Mouse (Mus musculus) erythroid progenitor cell, adult 5-6 weeks (primary cell): ENCODE measurements at regions not wholly inside any gene's neighbourhood (a gene's known extent, or its start where the extent isn't known, plus 50 kb on each side); places are given as distances from the start of the nearest gene placed in this dataset.

ENCODE experiments used
- ATAC-seq: replicated peaks from 2 replicates; pipeline ENCODE4 v1.8.0; 2016; ENCODE audit warnings: moderate number of reproducible peaks, mild to moderate bottlenecking, moderate TSS enrichment, inconsistent platforms; ENCODE audit not compliant: poor library complexity, low FRiP score, severe bottlenecking

DNA sequence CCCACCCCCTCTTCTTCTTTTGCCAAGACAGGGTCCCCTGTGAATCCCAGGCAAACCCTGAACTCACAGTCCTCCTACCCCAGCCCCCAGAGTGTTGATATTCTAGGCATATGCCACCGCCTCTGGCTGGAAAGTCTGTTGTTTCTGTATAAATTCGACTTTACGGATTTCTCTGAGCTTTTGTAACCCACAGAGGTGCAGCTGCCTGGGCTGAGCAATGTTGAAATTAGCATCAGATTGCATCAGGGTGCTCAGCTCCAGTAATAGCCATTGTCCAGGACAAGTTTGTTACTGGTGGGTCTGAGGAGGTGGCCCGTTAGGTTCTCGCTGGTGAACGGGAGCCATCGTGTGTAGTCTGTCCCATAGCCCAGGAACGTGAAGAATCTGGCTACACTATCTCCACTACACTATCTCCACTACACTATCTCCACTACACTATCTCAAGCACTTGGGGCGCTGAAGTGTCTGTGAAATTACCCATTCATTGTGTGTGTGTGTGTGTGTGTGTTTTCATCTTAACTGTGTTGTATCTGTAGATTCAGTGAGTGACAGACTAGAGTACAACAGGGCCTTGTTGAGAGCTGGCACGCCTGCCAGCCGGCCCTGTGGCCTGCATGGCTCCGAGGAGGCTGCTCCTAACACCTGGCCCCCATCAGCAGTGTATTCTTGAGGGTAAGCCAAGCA, 92.4 kb upstream of the Hnrnpk start:
- ATAC-seq: no peak

GRCm38 (mm10) chr13:58494726-58495125, 91.6 kb upstream of the Hnrnpk start:
- no peak for ATAC-seq

GRCm38 (mm10) chr13:58490829-58491228, 87.7 kb upstream of the Hnrnpk start:
- no peak for ATAC-seq

DNA sequence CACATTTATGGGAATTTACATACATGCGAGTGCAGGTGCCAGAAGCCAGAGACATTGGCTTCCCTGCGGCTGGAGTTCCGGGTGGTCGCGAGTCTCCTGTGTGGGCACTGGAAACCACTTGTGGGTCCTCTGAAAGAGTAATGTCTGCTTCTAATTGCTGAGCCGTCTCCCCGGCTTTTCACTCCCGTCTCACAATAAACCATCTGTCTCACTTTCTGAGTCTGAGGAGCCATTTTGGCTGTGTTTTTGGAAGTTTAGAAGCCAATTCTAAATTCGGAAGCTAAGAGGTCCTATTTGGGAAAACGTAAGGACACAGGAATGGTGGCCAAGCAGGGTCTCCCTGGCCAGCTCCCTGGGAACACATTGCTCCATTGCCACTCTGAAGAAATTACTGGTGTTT, 81.9 kb upstream of the Hnrnpk start:
- ATAC-seq: no peak

DNA sequence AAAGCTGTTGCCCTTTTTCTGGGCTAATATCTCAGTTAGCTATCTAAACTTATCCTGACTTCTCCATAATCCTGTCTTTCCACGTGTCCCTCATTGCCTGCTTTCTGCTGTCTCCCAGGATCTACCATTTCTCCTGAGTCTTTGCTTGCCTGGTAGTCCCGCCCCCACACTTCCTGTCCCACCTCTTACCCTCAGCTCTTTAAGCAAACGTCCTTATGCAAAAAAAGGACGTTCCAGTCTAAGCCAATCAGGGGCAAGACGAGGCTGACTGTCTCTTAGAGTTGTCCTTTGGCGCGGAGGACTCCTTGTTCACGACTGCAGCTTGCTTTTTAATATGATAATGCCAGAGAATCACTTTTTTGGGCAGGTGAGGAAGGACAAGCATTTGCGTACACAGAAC, 79.6 kb upstream of the Hnrnpk start:
- no peak for ATAC-seq

- no peak for ATAC-seq
Observed at GRCm38 (mm10) chr13:58480928-58481598, 77.9 kb upstream of the Hnrnpk start.

- no peak for ATAC-seq
Observed at GRCm38 (mm10) chr13:58480388-58480927, 77.3 kb upstream of the Hnrnpk start.

DNA sequence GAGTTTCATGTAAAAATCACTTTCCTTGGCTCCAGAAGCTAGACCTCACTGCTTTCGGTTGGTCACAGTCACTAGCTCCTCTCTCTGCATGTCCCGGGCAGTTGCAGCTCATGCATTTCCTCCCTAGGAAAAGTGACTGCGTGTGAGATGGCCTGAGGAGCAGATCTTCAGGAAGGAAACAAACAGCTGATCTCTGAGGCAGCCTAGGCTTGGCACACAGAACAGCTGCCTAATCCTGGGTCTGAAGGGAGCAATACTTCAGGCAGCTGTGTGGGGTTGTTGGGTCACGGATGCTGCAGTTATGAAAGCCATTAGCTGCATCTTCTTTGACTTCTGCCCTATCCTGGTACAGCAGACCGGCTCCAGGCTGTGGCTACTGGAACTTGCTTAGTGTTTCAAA, 75.3 kb upstream of the Hnrnpk start:
- no peak for ATAC-seq

DNA sequence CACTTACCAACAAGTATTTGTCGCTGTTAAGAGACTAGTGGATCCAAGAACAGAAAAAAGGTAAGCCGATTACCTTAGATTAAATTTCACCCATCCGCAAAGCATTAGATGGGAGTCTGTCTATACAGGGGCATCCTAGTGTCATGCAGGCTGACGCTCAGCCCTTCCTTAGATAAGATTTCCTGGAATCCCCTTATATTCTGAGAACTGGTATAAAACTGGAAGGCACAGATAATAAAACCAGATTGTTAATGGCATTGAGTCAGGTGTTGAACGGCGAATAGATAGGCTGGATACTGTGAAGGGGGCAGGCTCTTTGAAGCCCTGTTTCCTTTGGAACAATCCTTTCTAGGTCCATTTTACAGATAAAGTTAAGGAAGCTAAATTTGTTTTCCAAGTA, 74.1 kb upstream of the Hnrnpk start:
- ATAC-seq: no peak

DNA sequence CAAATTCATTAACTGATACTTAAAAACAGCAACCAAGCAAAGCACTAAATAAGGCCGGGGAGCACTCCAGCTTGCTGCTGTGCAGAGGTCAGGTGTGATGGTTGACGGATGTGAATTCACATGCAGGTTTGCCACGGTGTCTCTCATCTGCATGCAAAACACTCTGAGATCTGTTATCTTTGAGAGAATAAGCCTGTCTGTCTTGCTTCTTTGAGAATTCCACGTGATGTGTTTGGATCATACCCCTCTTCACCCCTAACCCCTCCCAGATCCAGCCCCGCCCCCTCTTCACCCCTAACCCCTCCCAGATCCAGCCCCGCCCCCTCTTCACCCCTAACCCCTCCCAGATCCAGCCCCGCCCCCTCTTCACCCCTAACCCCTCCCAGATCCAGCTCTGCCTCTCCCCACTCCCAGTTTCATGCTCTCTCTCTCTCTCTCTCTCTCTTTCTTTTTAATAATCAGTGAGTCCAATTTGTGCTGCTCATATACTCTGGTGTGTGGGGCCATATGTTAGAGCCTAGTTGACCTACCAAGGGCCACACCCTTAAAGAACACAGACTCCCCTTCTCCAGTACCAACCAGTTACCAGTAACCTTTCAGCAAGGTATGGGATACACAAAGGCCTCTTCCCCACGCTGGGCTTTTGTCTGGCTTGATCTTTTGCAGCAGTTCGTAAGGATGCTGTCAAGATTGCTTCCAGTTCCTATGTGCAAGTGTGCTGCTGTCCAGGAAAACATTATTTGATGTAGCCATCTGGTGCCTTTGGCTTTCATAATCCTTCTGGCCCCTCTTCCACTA, 73.1 kb upstream of the Hnrnpk start:
- ATAC-seq: no peak

DNA sequence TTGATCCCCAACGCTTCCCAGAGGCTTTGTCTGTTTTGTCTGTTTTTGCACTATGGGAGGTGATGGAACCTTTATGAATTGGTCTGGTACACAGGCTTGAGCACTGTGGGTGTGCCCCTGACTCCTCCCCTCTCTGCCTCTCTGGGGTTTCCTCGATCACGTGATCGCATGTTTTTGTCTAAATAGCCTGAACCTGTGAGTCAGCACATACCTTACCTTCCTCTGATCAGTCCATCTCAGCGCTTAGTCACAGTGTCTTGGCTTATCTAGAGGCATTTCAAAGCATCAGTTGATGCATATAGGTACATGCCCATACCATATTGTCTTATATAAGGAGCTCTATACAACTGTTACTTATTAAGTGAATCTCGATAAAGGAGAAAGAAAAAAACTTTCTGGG, 72.4 kb upstream of the Hnrnpk start:
- ATAC-seq: peak; percentile 90

DNA sequence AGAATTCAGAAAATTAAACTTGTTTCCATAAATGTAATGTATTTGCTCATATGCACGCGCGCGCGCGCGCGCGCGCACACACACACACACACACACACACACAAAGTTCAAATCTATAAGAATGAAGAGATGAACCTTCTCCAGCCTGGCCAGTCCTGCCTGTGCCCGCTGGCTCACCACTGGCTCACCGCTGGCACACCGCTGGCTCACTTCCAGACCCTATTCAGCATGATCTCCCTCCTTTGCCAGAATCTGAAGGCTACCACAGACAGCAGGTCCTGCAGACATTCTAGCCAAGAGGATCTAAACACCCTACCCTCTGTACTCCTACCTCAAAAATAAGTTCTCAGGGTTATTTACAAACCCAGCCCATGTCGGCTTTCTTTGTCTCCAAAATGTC, 69.3 kb upstream of the Hnrnpk start:
- ATAC-seq: no peak

DNA sequence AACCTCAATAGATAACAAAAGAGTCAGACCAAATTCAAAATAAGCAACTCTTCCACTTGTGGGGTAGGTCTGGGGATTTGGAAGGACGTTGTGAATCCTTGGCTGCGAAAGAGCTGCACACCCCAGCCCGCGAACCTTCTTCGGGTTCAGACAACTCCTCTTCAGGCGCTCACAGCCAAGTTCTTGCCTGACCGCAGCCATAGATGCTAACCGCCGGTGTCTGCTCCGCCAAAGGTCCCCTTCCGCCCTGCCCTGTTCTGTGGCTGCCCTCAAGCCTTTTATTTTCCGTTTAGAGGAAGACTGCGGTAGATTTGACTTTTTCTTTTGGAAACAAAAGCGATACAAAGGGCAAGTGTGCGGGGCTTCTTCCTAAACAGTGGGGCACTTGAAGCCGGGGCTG, 68.6 kb upstream of the Hnrnpk start:
- ATAC-seq: no peak

DNA sequence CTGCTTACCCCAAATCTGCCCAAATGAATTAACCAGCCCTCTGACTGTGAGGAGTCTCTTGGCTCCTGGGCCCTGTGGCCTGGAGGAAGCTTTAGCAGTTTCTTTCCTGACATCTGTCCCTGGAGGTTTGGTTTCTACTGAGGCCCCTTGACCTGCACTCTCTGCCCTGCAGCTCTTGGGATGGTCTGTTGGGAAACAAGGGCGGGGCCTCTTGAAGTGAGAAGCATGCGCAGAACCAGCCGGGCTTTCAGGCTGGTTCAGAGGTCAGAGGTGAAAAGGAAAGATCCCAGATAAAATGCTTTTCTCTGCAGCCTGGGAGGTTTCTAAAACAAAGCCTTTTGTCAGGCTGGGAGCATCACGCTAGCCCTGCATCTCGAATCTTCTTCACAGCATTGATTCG, 66.6 kb upstream of the Hnrnpk start:
- 0 out of 2 replicates have a peak, but pooled peaks have one; percentile 25 for ATAC-seq

DNA sequence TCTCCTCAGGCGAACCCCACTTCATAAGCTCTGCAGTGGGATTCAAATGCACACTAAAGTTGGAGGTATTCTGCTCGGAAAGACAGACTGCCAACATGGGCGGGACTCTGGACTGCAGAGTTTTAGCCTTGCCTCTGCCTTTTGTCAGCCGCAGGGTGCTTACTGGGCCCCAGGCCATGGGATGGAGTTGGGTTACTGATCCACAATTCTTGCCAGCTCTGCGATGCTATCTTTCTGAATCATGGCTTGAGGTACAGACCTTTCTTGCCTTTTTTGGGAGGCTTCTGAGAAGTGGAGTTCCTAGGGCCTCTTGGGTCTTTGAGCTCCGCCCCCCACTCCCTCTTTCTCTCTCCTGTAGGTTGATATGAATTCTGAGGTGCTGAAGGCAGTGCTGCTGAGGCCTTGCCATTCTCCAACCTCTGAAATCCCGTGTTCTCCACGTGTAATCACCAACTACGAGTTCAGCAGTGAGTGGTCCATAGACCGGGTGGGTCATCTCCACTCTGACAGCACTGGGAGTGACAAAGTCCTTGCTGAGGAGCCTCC, 64.0 kb upstream of the Hnrnpk start:
- ATAC-seq: no peak

DNA sequence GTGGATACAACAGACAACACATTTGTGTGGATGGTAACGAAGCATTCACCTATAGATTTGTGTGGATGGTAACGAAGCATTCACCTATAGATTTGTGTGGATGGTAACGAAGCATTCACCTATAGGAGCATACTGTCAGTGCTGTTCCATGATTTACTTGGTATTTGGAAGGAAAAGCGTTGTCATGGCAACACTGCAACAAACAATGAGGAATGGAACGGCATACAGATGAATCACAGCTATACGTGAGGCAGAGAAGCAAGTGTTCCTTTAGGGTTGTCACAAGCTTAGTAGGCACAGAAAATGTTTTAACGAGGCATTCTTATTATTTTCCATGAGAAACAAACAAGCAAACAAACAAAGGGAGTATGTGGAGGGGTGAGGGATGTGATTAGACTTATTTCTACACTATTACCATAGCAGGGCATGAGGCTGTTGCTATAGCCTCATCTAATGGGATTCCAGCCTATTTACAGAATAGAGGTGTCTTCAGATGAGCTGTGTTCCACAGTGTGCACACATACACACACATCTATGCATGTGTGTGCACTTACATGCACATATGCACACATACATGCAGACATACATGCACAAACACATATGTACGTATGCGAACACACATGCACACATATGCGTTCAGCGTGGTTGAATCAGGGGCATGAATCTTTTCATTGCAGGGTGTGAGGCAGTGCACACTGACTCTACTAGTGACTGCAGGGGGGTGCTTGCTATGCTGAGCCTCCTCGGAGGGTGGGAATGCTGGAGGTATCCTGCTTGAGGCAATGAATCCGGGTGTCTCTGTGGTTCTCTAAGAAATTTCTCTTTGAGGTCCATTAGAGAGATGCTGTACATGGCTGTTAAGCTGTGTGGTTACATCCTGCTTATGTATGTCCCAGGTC, 62.3 kb upstream of the Hnrnpk start:
- ATAC-seq: no peak
